Mouse (Mus musculus): Measurements from ENCODE around the gene 4430402I18Rik. TPM values are rescaled to one million over a fixed set of nuclear protein-coding genes. Genes with fewer than 3 reads are reported as not detected.

4430402I18Rik gene
- total and polyA plus RNA-seq, 3 experiments: 16.8 to 27.0 (median 22.6) TPM

DNA sequence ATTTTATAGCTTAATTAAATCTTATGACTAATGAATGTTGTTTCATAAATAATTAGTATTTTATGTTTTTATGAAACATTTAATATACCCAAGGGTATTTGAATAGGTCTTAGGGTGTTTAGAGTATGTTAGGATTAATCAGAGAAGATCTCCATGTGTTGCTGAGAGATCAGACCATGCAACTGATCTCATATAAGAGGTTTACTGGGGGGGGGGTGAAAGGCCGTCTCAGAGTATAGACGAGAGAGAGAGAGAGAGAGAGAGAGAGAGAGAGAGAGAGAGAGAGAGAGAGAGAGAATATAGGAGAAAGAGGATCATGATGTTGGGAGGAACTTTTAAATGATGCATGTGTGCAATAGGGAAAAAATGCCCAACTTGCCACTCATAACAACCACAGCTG, 97.2 kb downstream of the 4430402I18Rik start:
- no peak for DNase-seq
- intact Hi-C loops (cut with DNase I): no loop called here
- H3K27ac ChIP-seq: no peak overlapping the region
- no peaks in the 10 kb centered on the region for H3K27me3 ChIP-seq (ENCODE audit: control insufficient read depth, insufficient read depth, low read length)
- H3K79me2 ChIP-seq (replicated peaks; ENCODE audit: control insufficient read depth, insufficient read depth, low read length): no peaks in the 10 kb centered on the region
- WGBS: 77% methylated on average over 2 of the region's 2 CpGs
- no peak overlapping the region for H3K9ac ChIP-seq (ENCODE audit: low read depth, low read length)
- H3K4me1 ChIP-seq (ENCODE audit: control insufficient read depth, insufficient read depth, low read length): no peaks in the 10 kb centered on the region
- TF ChIP-seq CTCF (IDR thresholded peaks at IDR 0.05): no peak
- TF ChIP-seq EP300 (IDR thresholded peaks at IDR 0.05; ENCODE audit: insufficient read depth, low read depth, low read length): no peak
- TF ChIP-seq POLR2A (IDR thresholded peaks at IDR 0.05; ENCODE audit: insufficient read depth, low read depth, low read length): no peak
- H3K36me3 ChIP-seq (ENCODE audit: control insufficient read depth, insufficient read depth, low read length): no peaks in the 10 kb centered on the region
- no peak overlapping the region for H3K4me3 ChIP-seq

DNA sequence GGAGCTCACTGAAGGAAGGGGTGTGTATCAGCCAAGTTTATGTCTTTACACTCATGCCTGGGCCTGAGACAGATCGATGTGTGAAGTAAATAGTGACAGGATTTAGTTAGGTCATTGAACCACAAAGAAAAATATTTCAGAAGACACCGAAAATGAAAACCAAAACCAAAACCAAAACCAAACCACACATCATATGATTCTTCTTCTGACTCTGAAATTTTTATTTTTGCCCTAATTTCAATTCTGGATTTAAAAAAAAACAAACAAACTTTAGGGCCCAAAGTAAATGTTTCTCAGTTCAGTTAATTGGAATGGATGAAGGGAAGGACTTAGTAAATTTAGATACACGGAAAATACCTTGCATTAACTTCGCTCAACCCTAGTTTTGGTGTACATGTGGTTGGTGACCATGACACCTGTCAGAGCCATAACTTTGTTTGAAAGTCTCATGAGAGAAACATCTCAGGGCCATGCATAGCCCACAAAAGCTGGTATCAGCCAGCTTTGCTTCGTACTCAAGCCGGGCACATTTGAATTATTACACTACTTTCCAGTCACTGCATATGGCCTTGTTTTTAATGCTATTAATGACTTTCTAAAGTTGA, 98.2 kb downstream of the 4430402I18Rik start:
- H3K27ac ChIP-seq: no peak overlapping the region
- no peaks in the 10 kb centered on the region for H3K27me3 ChIP-seq (ENCODE audit: control insufficient read depth, insufficient read depth, low read length)
- no peak for TF ChIP-seq EP300 (IDR thresholded peaks at IDR 0.05; ENCODE audit: insufficient read depth, low read depth, low read length)
- TF ChIP-seq POLR2A (IDR thresholded peaks at IDR 0.05; ENCODE audit: insufficient read depth, low read depth, low read length): no peak
- TF ChIP-seq CTCF (IDR thresholded peaks at IDR 0.05): no peak
- intact Hi-C loops (cut with DNase I): no loop called here
- no peak overlapping the region for H3K4me3 ChIP-seq
- WGBS: 92% methylated on average over 6 of the region's 6 CpGs
- H3K9ac ChIP-seq (ENCODE audit: low read depth, low read length): no peak overlapping the region
- H3K4me1 ChIP-seq (ENCODE audit: control insufficient read depth, insufficient read depth, low read length): no peaks in the 10 kb centered on the region
- H3K79me2 ChIP-seq (replicated peaks; ENCODE audit: control insufficient read depth, insufficient read depth, low read length): no peaks in the 10 kb centered on the region
- no peaks in the 10 kb centered on the region for H3K36me3 ChIP-seq (ENCODE audit: control insufficient read depth, insufficient read depth, low read length)
- DNase-seq: no peak

DNA sequence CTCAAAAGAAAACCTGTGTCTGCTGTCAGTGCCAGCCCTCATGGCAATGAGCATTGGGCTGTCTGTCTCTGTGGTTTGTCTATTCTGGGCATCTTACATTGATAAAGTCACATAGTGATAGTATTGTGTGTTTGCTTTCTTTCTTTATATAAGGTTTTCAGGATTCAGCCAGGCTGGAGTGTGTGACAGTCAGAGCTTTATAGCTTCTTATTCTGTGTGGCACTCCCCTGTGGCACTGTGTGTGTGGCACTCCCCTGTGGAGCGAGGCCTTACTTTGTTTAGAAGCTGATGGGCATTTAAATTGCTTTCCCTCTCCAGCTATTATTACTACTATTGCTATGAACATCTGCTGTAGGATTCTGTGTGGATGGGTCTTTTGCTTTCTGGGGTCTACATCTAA, 102.1 kb downstream of the 4430402I18Rik start:
- Histone ChIP-seq H3K36me3 (ENCODE audit: control insufficient read depth, insufficient read depth, low read length) (no peaks in the 10 kb centered on the region), H3K4me3 (no peak overlapping the region), H3K4me1 (ENCODE audit: control insufficient read depth, insufficient read depth, low read length) (no peaks in the 10 kb centered on the region), H3K79me2 (replicated peaks; ENCODE audit: control insufficient read depth, insufficient read depth, low read length) (no peaks in the 10 kb centered on the region), H3K27ac (no peak overlapping the region), H3K27me3 (ENCODE audit: control insufficient read depth, insufficient read depth, low read length) (no peaks in the 10 kb centered on the region), H3K9ac (ENCODE audit: low read depth, low read length) (no peak overlapping the region)
- 87% methylated on average over 1 of the region's 1 CpGs for WGBS
- TF ChIP-seq EP300 (IDR thresholded peaks at IDR 0.05; ENCODE audit: insufficient read depth, low read depth, low read length) (no peak), CTCF (IDR thresholded peaks at IDR 0.05) (no peak), POLR2A (IDR thresholded peaks at IDR 0.05; ENCODE audit: insufficient read depth, low read depth, low read length) (no peak)
- DNase-seq: no peak
- intact Hi-C loops (cut with DNase I): no loop called here

DNA sequence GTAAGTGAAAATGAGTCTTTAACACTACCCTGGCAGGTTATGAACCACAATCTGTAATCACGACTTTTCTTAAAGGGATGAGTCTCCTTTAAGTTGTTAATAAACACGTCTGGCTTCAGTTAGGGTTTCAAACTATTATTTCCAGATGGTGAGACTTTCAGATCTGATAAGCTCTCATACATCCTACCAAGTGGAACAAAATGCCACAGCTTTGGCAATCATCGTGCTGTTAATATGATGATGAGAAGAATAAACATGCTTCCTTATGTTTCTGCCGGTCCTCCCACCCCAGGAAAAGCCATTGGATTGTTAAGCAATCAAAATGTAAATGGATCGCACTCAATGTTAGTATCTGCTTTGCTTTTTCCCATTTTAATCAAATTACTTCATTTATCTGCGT, 102.6 kb downstream of the 4430402I18Rik start:
- Histone ChIP-seq H3K36me3 (ENCODE audit: control insufficient read depth, insufficient read depth, low read length) (no peaks in the 10 kb centered on the region), H3K27ac (no peak overlapping the region), H3K79me2 (replicated peaks; ENCODE audit: control insufficient read depth, insufficient read depth, low read length) (no peaks in the 10 kb centered on the region), H3K4me3 (no peak overlapping the region), H3K9ac (ENCODE audit: low read depth, low read length) (no peak overlapping the region), H3K27me3 (ENCODE audit: control insufficient read depth, insufficient read depth, low read length) (no peaks in the 10 kb centered on the region), H3K4me1 (ENCODE audit: control insufficient read depth, insufficient read depth, low read length) (no peaks in the 10 kb centered on the region)
- intact Hi-C loops (cut with DNase I): no loop called here
- WGBS: 67% methylated on average over 6 of the region's 6 CpGs
- DNase-seq: no peak
- TF ChIP-seq POLR2A (IDR thresholded peaks at IDR 0.05; ENCODE audit: insufficient read depth, low read depth, low read length) (no peak), CTCF (IDR thresholded peaks at IDR 0.05) (no peak), EP300 (IDR thresholded peaks at IDR 0.05; ENCODE audit: insufficient read depth, low read depth, low read length) (no peak)

GRCm38 (mm10) chr19:28863626-28864025, 104.0 kb downstream of the 4430402I18Rik start:
- no peaks in the 10 kb centered on the region for H3K79me2 ChIP-seq (replicated peaks; ENCODE audit: control insufficient read depth, insufficient read depth, low read length)
- 93% methylated on average over 10 of the region's 10 CpGs for WGBS
- intact Hi-C loops (cut with DNase I): no loop called here
- no peak for DNase-seq
- H3K27ac ChIP-seq: no peak overlapping the region
- H3K4me3 ChIP-seq: no peak overlapping the region
- no peaks in the 10 kb centered on the region for H3K36me3 ChIP-seq (ENCODE audit: control insufficient read depth, insufficient read depth, low read length)
- H3K9ac ChIP-seq (ENCODE audit: low read depth, low read length): no peak overlapping the region
- TF ChIP-seq EP300 (IDR thresholded peaks at IDR 0.05; ENCODE audit: insufficient read depth, low read depth, low read length) (no peak), POLR2A (IDR thresholded peaks at IDR 0.05; ENCODE audit: insufficient read depth, low read depth, low read length) (no peak), CTCF (IDR thresholded peaks at IDR 0.05) (no peak)
- H3K27me3 ChIP-seq (ENCODE audit: control insufficient read depth, insufficient read depth, low read length): no peaks in the 10 kb centered on the region
- no peaks in the 10 kb centered on the region for H3K4me1 ChIP-seq (ENCODE audit: control insufficient read depth, insufficient read depth, low read length)

DNA sequence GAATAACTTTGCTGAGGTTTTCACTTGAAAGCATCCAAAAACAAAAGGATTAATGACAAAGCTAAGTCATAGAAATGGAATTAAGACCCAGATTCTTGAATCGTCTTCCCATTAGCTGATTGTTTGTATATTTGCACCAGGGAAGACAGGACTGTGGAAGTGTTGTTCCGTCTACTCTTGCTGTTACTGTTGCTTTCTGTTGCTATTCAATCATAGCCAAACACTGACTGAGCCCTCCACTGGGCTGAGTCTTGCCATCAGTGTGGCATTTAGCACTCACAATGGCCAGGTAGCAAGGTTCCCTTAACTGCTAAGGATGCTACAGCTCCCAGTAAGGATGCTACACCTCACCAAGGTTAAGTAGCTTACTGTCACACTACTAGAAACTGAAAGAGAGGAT, 107.4 kb downstream of the 4430402I18Rik start:
- no peaks in the 10 kb centered on the region for H3K79me2 ChIP-seq (replicated peaks; ENCODE audit: control insufficient read depth, insufficient read depth, low read length)
- no peaks in the 10 kb centered on the region for H3K27me3 ChIP-seq (ENCODE audit: control insufficient read depth, insufficient read depth, low read length)
- no peak for DNase-seq
- TF ChIP-seq EP300 (IDR thresholded peaks at IDR 0.05; ENCODE audit: insufficient read depth, low read depth, low read length): no peak
- no peak for TF ChIP-seq POLR2A (IDR thresholded peaks at IDR 0.05; ENCODE audit: insufficient read depth, low read depth, low read length)
- no peak for TF ChIP-seq CTCF (IDR thresholded peaks at IDR 0.05)
- H3K9ac ChIP-seq (ENCODE audit: low read depth, low read length): no peak overlapping the region
- WGBS: 91% methylated on average over 2 of the region's 2 CpGs
- H3K4me3 ChIP-seq: no peak overlapping the region
- intact Hi-C loops (cut with DNase I): no loop called here
- no peak overlapping the region for H3K27ac ChIP-seq
- no peaks in the 10 kb centered on the region for H3K4me1 ChIP-seq (ENCODE audit: control insufficient read depth, insufficient read depth, low read length)
- H3K36me3 ChIP-seq (ENCODE audit: control insufficient read depth, insufficient read depth, low read length): no peaks in the 10 kb centered on the region

Measured in heart, adult 2 months (tissue).